Mouse (Mus musculus) liver, adult 2 months (tissue): ENCODE data around the gene Tada3.

Experiments used
- CTCF ChIP-seq: fragments of 200-500 bp; IDR thresholded peaks from 2 replicates; pipeline ENCODE4 v1.5.1; 2011; ENCODE audit warnings: low read depth, low read length, control low read depth
- POLR2A ChIP-seq: fragments of 200-500 bp; IDR thresholded peaks from 2 replicates; pipeline ENCODE4 v1.6.1; 2011; ENCODE audit warnings: low read length, control low read depth; ENCODE audit not compliant: insufficient read depth; ENCODE audit errors: extremely low read depth

GRCm38 (mm10) chr6:113350538-113350937 lies 27.1 kb downstream of the Tada3 start:
- TF ChIP-seq CTCF = no peak
- no peak for TF ChIP-seq POLR2A
